Mouse (Mus musculus): ENCODE data around the gene Ifna11. TPM values are rescaled to one million over a fixed set of nuclear protein-coding genes. Genes with fewer than 3 reads are reported as not detected.

Ifna11 gene
- total RNA-seq, 2 experiments from 2014 or later: not detected

DNA sequence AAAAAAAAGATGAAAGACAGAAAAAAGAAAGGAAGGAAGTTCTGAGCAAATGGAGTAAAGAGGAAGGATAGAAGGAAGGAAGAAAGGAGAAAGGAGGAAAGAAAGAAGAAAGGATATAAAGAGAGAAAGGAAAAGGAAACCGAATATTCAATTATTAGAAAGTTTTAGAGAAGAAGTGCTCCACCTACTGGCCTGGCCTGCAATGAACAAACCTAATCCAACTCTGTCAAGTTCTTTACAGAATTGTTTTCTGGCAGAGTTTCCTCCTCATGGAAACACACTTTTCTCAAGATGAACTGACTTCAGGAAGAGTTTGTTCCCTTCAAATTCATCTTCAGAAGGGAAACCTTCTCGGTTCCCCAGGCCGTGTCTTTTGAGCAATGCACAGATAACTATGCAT, 19.1 kb downstream of the Ifna11 start:
- DNase-seq (ENCODE audit: low spot score in 2 of 2): no peak

DNA sequence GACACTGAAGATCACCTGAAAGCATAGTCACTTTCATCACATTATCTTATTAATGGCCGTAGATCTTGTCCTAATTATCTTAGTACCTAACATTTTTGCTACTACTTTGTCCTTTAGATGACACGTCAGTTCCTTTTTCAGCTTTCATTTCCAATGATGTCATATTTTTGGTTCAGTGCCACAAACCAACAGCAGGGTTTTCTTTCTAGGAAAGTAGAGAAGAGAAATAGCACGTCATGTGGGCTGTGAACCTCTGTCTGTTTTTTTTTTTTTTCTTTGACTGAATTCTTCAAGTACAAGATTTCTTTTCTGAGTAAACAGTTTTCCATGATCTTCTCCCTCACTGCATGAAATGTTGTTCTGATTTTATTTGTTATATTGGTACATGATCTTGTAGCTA, 20.3 kb downstream of the Ifna11 start:
- DNase-seq (ENCODE audit: low spot score in 2 of 2): no peak

DNA sequence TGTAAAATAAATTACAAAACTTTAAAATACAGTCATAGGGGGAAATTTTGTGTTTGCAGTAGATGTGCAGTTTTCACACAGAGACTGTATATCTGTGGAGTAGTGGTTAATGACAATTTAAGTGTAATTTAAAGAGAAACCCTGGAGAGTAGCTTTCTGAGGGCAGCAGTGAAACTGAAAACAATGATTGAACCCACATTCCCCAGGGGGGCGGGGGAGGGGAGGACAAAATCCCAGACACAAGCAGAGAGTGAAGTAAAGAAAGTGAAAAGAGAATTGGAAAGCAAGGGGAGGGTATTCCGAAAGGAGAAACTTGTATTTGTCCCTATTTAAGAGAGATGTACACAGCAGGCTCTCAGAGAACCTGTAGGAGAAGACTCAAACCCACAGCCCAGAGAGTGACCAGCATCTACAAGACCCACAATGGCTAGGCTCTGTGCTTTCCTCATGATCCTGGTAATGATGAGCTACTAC, 21.7 kb downstream of the Ifna11 start, which contains the start of gene Ifna4:
Gene Ifna4 (plus strand): TSS at position 424 of the 474 bp plus-strand sequence.
- no peak for DNase-seq (ENCODE audit: low spot score in 2 of 2)

GRCm38 (mm10) chr4:88845334-88845733, 25.6 kb downstream of the Ifna11 start:
- no peak for DNase-seq (ENCODE audit: low spot score in 2 of 2)

DNA sequence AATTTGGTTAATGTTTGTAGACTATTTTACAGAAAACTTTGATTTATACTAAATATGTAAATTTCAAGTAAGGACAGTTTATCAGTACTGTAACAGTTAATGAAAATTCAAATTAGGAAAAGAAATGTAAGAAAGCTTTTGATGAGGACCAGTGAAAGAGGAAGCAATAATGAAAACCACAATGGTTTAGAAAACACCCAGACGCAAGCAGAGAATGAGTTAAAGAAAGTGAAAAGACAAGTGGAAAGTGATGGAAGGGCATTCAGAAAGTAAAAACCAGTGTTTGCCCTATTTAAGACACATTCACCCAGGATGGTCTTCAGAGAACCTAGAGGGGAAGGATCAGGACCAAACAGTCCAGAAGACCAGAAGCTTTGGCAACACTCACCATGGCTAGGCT, 29.9 kb downstream of the Ifna11 start, which contains the start of gene Ifna1:
Gene Ifna1 (plus strand): TSS at position 390 of the 400 bp plus-strand sequence.
- DNase-seq (ENCODE audit: low spot score in 2 of 2): no peak

GRCm38 (mm10) chr4:88851026-88851763, 31.4 kb downstream of the Ifna11 start:
- no peak for DNase-seq (ENCODE audit: low spot score in 2 of 2)

GRCm38 (mm10) chr4:88859214-88859613, 39.5 kb downstream of the Ifna11 start:
- no peak for DNase-seq (ENCODE audit: low spot score in 2 of 2)

DNA sequence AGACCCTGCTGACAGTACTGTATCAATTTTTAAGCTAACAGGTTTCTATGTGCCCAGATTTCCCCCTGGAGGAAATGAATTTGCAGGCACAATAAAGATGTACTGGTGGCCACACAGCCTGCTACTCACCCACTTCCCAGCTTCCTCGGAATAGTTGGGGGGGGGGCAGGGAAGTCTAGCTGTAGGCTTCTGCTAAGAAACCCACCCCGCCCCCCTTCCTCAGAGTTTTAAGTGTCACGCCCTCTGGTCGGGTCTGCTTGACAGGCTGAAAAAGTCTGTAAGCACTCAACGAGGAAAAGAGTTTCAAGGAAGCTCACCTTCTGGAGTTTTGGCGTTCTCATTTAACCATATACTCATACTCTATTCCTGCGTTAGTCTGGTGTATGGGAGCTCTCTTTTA, 43.5 kb downstream of the Ifna11 start:
- DNase-seq (ENCODE audit: low spot score in 2 of 2): no peak

- DNase-seq (ENCODE audit: low spot score in 2 of 2): no peak
Observed at GRCm38 (mm10) chr4:88864599-88864998, 44.8 kb downstream of the Ifna11 start.

GRCm38 (mm10) chr4:88865011-88865569, 45.3 kb downstream of the Ifna11 start:
- DNase-seq (ENCODE audit: low spot score in 2 of 2): no peak

GRCm38 (mm10) chr4:88867366-88867925, 47.7 kb downstream of the Ifna11 start:
- peak; percentile 47 to 57 for DNase-seq (ENCODE audit: low spot score in 2 of 2)

GRCm38 (mm10) chr4:88867926-88868911, 48.5 kb downstream of the Ifna11 start:
- no peak for DNase-seq (ENCODE audit: low spot score in 2 of 2)

Other genes starting within 250 kb of the Ifna11 start
- not detected for gene Ifna14, start 248.2 kb upstream of the Ifna11 start, total RNA-seq (2021)
- gene Ifna9, start 227.6 kb upstream of the Ifna11 start, total RNA-seq (2021): not detected
- not detected for gene Ifna12, start 216.6 kb upstream of the Ifna11 start, total RNA-seq (2021)
- not detected for gene C87499, start 185.5 kb upstream of the Ifna11 start, total RNA-seq (2021)
- not detected for gene Ifna13, start 175.5 kb upstream of the Ifna11 start, total RNA-seq (2021)
- gene Ifna16, start 143.0 kb upstream of the Ifna11 start, total RNA-seq (2021): not detected
- not detected for gene Ifna2, start 136.0 kb upstream of the Ifna11 start, total RNA-seq (2021)
- gene Ifnab, start 128.6 kb upstream of the Ifna11 start, total RNA-seq (2021): not detected
- under 1 TPM; 0.31 to 0.48 TPM for gene Gm26566, start 98.2 kb upstream of the Ifna11 start, total RNA-seq (2021)
- 10 to 100 TPM; 85.2 to 88.5 TPM for gene Klhl9, start 97.5 kb upstream of the Ifna11 start, total RNA-seq (2021)
- not detected for gene Gm13271, start 65.1 kb upstream of the Ifna11 start, total RNA-seq (2021)
- not detected for gene Gm13283, start 59.8 kb upstream of the Ifna11 start, total RNA-seq (2021)
- gene Gm13290, start 46.1 kb upstream of the Ifna11 start, total RNA-seq (2021): not detected
- gene Gm13289, start 43.0 kb upstream of the Ifna11 start, total RNA-seq (2021): not detected
- gene Gm13272, start 40.1 kb upstream of the Ifna11 start, total RNA-seq (2021): not detected
- not detected for gene Ifnz, start 37.8 kb upstream of the Ifna11 start, total RNA-seq (2021)
- gene Gm13276, start 34.2 kb upstream of the Ifna11 start, total RNA-seq (2021): not detected
- not detected for gene Gm13277, start 31.3 kb upstream of the Ifna11 start, total RNA-seq (2021)
- not detected for gene Gm13278, start 28.4 kb upstream of the Ifna11 start, total RNA-seq (2021)
- gene Gm13275, start 25.5 kb upstream of the Ifna11 start, total RNA-seq (2021): not detected
- not detected for gene Gm13279, start 22.6 kb upstream of the Ifna11 start, total RNA-seq (2021)
- under 1 TPM in 1 of 2 experiments, not detected in 1; 0.50 TPM for gene Gm13285, start 20.3 kb upstream of the Ifna11 start, total RNA-seq (2021)
- not detected for gene Gm13287, start 16.7 kb upstream of the Ifna11 start, total RNA-seq (2021)
- gene Gm13288, start 14.4 kb upstream of the Ifna11 start, total RNA-seq (2021): not detected
- gene Ifna7, start 3.7 kb upstream of the Ifna11 start, total RNA-seq (2021): not detected
- not detected for gene Ifna6, start 7.5 kb downstream of the Ifna11 start, total RNA-seq (2021)
- not detected for gene Ifna5, start 15.6 kb downstream of the Ifna11 start, total RNA-seq (2021)
- not detected for gene Ifna4, start 21.9 kb downstream of the Ifna11 start, total RNA-seq (2021)
- gene Ifna1, start 30.1 kb downstream of the Ifna11 start, total RNA-seq (2021): not detected
- gene Ifne, start 60.2 kb downstream of the Ifna11 start, total RNA-seq (2021): not detected